In the genomic region with DNA sequence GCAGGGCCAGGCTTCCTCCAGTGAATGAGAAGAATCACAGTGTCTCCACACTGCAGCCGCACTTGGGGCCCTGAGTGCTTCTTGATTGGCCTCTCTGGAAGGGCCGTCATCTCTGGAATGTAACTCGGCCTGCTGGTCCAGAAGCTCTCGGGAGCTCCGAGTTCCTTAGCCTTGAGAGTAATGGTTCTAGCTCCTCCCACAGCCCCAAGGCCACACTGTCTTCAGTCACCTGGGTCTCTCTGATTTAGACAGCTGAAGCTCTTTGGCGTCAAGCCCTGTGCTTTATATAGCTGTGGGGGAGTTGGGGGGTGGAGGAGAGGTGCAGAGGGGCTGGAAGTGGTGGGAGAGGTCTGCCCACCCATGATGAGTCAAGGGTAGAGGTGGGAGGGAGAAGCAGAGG, we compare ENCODE assay signal across 8 mouse cellular contexts. TPM values are rescaled to one million over a fixed set of nuclear protein-coding genes. Genes with fewer than 3 reads are reported as not detected.
DNase-seq lines count a peak whose midpoint lies in the region; ATAC-seq lines count a peak whose summit lies in the region.

No protein-coding gene starts in this region.

- WGBS in intestine, embryonic 15.5 days, result 10% methylated on average over 6 of the region's 6 CpGs
- 33% methylated on average over 6 of the region's 6 CpGs for WGBS in liver, embryonic 15.5 days (ENCODE audit: insufficient replicate concordance)

- H3K4me1 ChIP-seq in intestine, embryonic 15.5 days (replicated peaks), result peaks cover 19% of the 10 kb centered on the region
- H3K4me1 ChIP-seq in liver, embryonic 15.5 days (replicated peaks), result peaks cover 93% of the 10 kb centered on the region

- no peaks in the 10 kb centered on the region for H3K36me3 ChIP-seq in intestine, embryonic 15.5 days
- H3K36me3 ChIP-seq in liver, embryonic 15.5 days (replicated peaks), result peaks cover 38% of the 10 kb centered on the region

- H3K4me3 ChIP-seq in intestine, embryonic 15.5 days (replicated peaks), result no peak overlapping the region
- peak overlapping the region; percentile 44 for H3K4me3 ChIP-seq in liver, embryonic 15.5 days (replicated peaks)

- H3K9me3 ChIP-seq in intestine, embryonic 15.5 days, result no peaks in the 10 kb centered on the region
- no peaks in the 10 kb centered on the region for H3K9me3 ChIP-seq in liver, embryonic 15.5 days (replicated peaks)

- peak; percentile 91 for ATAC-seq in intestine, embryonic 15.5 days
- peak; percentile 13; the same call in 1 of the 2 replicates for ATAC-seq in liver, embryonic 15.5 days (ENCODE audit: insufficient read depth)

- H3K27me3 ChIP-seq in intestine, embryonic 15.5 days (replicated peaks), result no peaks in the 10 kb centered on the region
- H3K27me3 ChIP-seq in liver, embryonic 15.5 days, result no peaks in the 10 kb centered on the region

- no peak overlapping the region for H3K9ac ChIP-seq in intestine, embryonic 15.5 days
- H3K9ac ChIP-seq in liver, embryonic 15.5 days, result peak overlapping the region; percentile 62

- DNase-seq in ovary, postnatal 36 days (ENCODE audit: low spot score), result peak; percentile 67
- no peak for DNase-seq in ovary, postnatal 10 days (ENCODE audit: low spot score)
- DNase-seq in urinary bladder, postnatal 36 days (ENCODE audit: low spot score in 2 of 2), result peak; percentile 68 to 80
- no peak for DNase-seq in thymus, postnatal 14 days
- no peak for DNase-seq in adrenal gland, postnatal 25 days
- DNase-seq in cerebellum, adult 9-11 months, result no peak

- H3K27ac ChIP-seq in intestine, embryonic 15.5 days, result peak overlapping the region; percentile 56
- peak overlapping the region; percentile 97 for H3K27ac ChIP-seq in liver, embryonic 15.5 days (replicated peaks)

- peak overlapping the region; percentile 22; the same call in 1 of the 2 replicates for H3K4me2 ChIP-seq in intestine, embryonic 15.5 days (replicated peaks)
- H3K4me2 ChIP-seq in liver, embryonic 15.5 days, result peak overlapping the region; percentile 78

RNA-seq across cellular contexts. Expression of gene Piezo1, which starts 14.1 kb away (rescaled TPM):
- polyA plus RNA-seq in intestine, embryonic 15.5 days (2015; fragmentation: Nextera tagmentation; extraction: Ambion mirVana), result 10.8 and 12.2 TPM in 2 replicates
- polyA plus RNA-seq in liver, embryonic 15.5 days (2015; fragmentation: Nextera tagmentation; extraction: Ambion mirVana), result 12.4 and 17.4 TPM in 2 replicates
- total RNA-seq in adrenal gland, postnatal 25 days (2021), result 18.3 and 20.1 TPM in 2 replicates

RNA-seq across cellular contexts. Expression of gene Cdt1, which starts 30.8 kb away (rescaled TPM):
- 40.3 and 41.8 TPM in 2 replicates for polyA plus RNA-seq in intestine, embryonic 15.5 days (2015; fragmentation: Nextera tagmentation; extraction: Ambion mirVana)
- 45.9 and 46.0 TPM in 2 replicates for polyA plus RNA-seq in liver, embryonic 15.5 days (2015; fragmentation: Nextera tagmentation; extraction: Ambion mirVana)
- 12.5 and 17.7 TPM in 2 replicates for total RNA-seq in adrenal gland, postnatal 25 days (2021)

RNA-seq across cellular contexts. Expression of gene Aprt, which starts 39.7 kb away (rescaled TPM):
- polyA plus RNA-seq in intestine, embryonic 15.5 days (2015; fragmentation: Nextera tagmentation; extraction: Ambion mirVana), result 545 and 612 TPM in 2 replicates
- polyA plus RNA-seq in liver, embryonic 15.5 days (2015; fragmentation: Nextera tagmentation; extraction: Ambion mirVana), result 187 and 214 TPM in 2 replicates
- 50.6 and 66.4 TPM in 2 replicates for total RNA-seq in adrenal gland, postnatal 25 days (2021)

Comparison
In these comparisons a context has a peak if more than half of its experiments do, and no peak if none do; other contexts are left out.
1. DNase-seq: peak in ovary, postnatal 36 days (single experiment) and urinary bladder, postnatal 36 days (2 of 2); none in ovary, postnatal 10 days (single experiment), thymus, postnatal 14 days (single experiment), adrenal gland, postnatal 25 days (single experiment) and cerebellum, adult 9-11 months (single experiment).